Mouse (Mus musculus) embryonic facial prominence, embryonic 15.5 days (tissue): ENCODE results near the gene Bbip1. TPM values are rescaled to one million over a fixed set of nuclear protein-coding genes. Genes with fewer than 3 reads are reported as not detected.

Experiments used
- ATAC-seq: fragments of 200-750 bp; cut with Nextera tagmentation; 2 replicates; pipeline ENCODE4 v1.8.0; 2017; ENCODE audit warnings: low read depth, moderate TSS enrichment; ENCODE audit not compliant: insufficient number of reproducible peaks, low FRiP score, low TSS enrichment
- H3K27ac ChIP-seq: fragments of 300-500 bp; sonication (generic); replicated peaks from 2 replicates; pipeline ENCODE4 v1.5.1; 2015; ENCODE audit warnings: mild to moderate bottlenecking, inconsistent platforms
- H3K27me3 ChIP-seq: fragments of 300-500 bp; sonication (generic); 2 replicates; pipeline ENCODE4 v1.6.1; 2015; ENCODE audit warnings: inconsistent platforms
- H3K36me3 ChIP-seq: fragments of 300-500 bp; sonication (generic); 2 replicates; pipeline ENCODE4 v1.6.1; 2015; ENCODE audit warnings: mild to moderate bottlenecking, inconsistent platforms
- H3K4me1 ChIP-seq: fragments of 300-500 bp; sonication (generic); 2 replicates; pipeline ENCODE4 v1.6.1; 2015; ENCODE audit warnings: inconsistent platforms
- H3K4me2 ChIP-seq: fragments of 300-500 bp; sonication (generic); replicated peaks from 2 replicates; pipeline ENCODE4 v1.6.1; 2015; ENCODE audit warnings: mild to moderate bottlenecking, inconsistent platforms
- H3K4me3 ChIP-seq: fragments of 300-500 bp; sonication (generic); replicated peaks from 2 replicates; pipeline ENCODE4 v1.5.1; 2015; ENCODE audit warnings: mild to moderate bottlenecking, inconsistent platforms
- H3K9ac ChIP-seq: fragments of 300-500 bp; sonication (generic); 2 replicates; pipeline ENCODE4 v1.6.1; 2015; ENCODE audit warnings: inconsistent platforms
- H3K9me3 ChIP-seq: fragments of 300-500 bp; sonication (generic); replicated peaks from 2 replicates; pipeline ENCODE4 v1.6.1; 2016; ENCODE audit warnings: inconsistent platforms
- WGBS: fragments of 180-500 bp; shearing (Covaris S2); methylation state at CpG from one replicate; pipeline ENCODE4 v1.1.7; 2015; 5-methylcytosine and 5-hydroxymethylcytosine counted together
- polyA plus RNA-seq: library from polyadenylated mRNA; unstranded; fragments of >200 nt; fragmentation: Nextera tagmentation; extraction: Ambion mirVana; gene quantifications from 2 replicates; pipeline ENCODE4 v1.2.1, GENCODE M21; 2015

Gene Bbip1
- polyA plus RNA-seq, 1 experiment from 2014 or later: 67.3 TPM

GRCm38 (mm10) chr19:53898970-53899900 lies 45.2 kb downstream of the Bbip1 start:
- Histone ChIP-seq H3K9me3 (no peaks in the 10 kb centered on the region), H3K36me3 (no peaks in the 10 kb centered on the region), H3K9ac (no peak overlapping the region), H3K4me3 (no peak overlapping the region), H3K27ac (0 out of 2 replicates have a peak overlapping the region, but pooled peaks have one; percentile 24), H3K4me1 (peaks cover 52% of the 10 kb centered on the region), H3K4me2 (no peak overlapping the region), H3K27me3 (no peaks in the 10 kb centered on the region)
- no peak for ATAC-seq
- WGBS: 76% methylated on average over 25 of the region's 25 CpGs

GRCm38 (mm10) chr19:53898498-53898897 lies 45.9 kb downstream of the Bbip1 start:
- no peak for ATAC-seq
- no peaks in the 10 kb centered on the region for H3K27me3 ChIP-seq
- no peak overlapping the region for H3K4me3 ChIP-seq
- H3K4me2 ChIP-seq: no peak overlapping the region
- H3K36me3 ChIP-seq: no peaks in the 10 kb centered on the region
- peaks cover 59% of the 10 kb centered on the region for H3K4me1 ChIP-seq
- H3K9ac ChIP-seq: no peak overlapping the region
- no peaks in the 10 kb centered on the region for H3K9me3 ChIP-seq
- 71% methylated on average over 4 of the region's 4 CpGs for WGBS
- peak overlapping the region; percentile 81 for H3K27ac ChIP-seq

- no peaks in the 10 kb centered on the region for H3K36me3 ChIP-seq
- ATAC-seq: no peak
- H3K4me1 ChIP-seq: peaks cover 64% of the 10 kb centered on the region
- H3K4me2 ChIP-seq: no peak overlapping the region
- 52% methylated on average over 5 of the region's 5 CpGs for WGBS
- no peak overlapping the region for H3K9ac ChIP-seq
- H3K4me3 ChIP-seq: no peak overlapping the region
- H3K9me3 ChIP-seq: no peaks in the 10 kb centered on the region
- H3K27me3 ChIP-seq: no peaks in the 10 kb centered on the region
- peak overlapping the region; percentile 81 for H3K27ac ChIP-seq
Measured at GRCm38 (mm10) chr19:53898046-53898445, 46.4 kb downstream of the Bbip1 start.

- peaks cover 68% of the 10 kb centered on the region for H3K4me1 ChIP-seq
- H3K4me2 ChIP-seq: no peak overlapping the region
- no peaks in the 10 kb centered on the region for H3K9me3 ChIP-seq
- no peaks in the 10 kb centered on the region for H3K27me3 ChIP-seq
- H3K9ac ChIP-seq: no peak overlapping the region
- no peak overlapping the region for H3K4me3 ChIP-seq
- no peak for ATAC-seq
- H3K27ac ChIP-seq: peak overlapping the region; percentile 90
- H3K36me3 ChIP-seq: no peaks in the 10 kb centered on the region
- WGBS: 50% methylated on average over 12 of the region's 12 CpGs
Measured at GRCm38 (mm10) chr19:53894538-53895121, 49.8 kb downstream of the Bbip1 start.

- H3K4me3 ChIP-seq: no peak overlapping the region
- WGBS: 33% methylated on average over 3 of the region's 3 CpGs
- H3K4me2 ChIP-seq: no peak overlapping the region
- H3K9ac ChIP-seq: no peak overlapping the region
- peak overlapping the region; percentile 90 for H3K27ac ChIP-seq
- no peaks in the 10 kb centered on the region for H3K36me3 ChIP-seq
- H3K9me3 ChIP-seq: no peaks in the 10 kb centered on the region
- H3K27me3 ChIP-seq: no peaks in the 10 kb centered on the region
- peaks cover 62% of the 10 kb centered on the region for H3K4me1 ChIP-seq
- peak; percentile 32; the same call in 1 of the 2 replicates for ATAC-seq
Measured at GRCm38 (mm10) chr19:53893711-53894171, 50.7 kb downstream of the Bbip1 start.

- Histone ChIP-seq H3K4me2 (no peak overlapping the region), H3K4me1 (peaks cover 54% of the 10 kb centered on the region), H3K36me3 (no peaks in the 10 kb centered on the region), H3K9ac (no peak overlapping the region), H3K27ac (peak overlapping the region; percentile 90), H3K27me3 (no peaks in the 10 kb centered on the region), H3K9me3 (no peaks in the 10 kb centered on the region), H3K4me3 (no peak overlapping the region)
- peak; percentile 69; the same call in 1 of the 2 replicates for ATAC-seq
- WGBS: 31% methylated on average over 9 of the region's 9 CpGs
Measured at GRCm38 (mm10) chr19:53892838-53893359, 51.5 kb downstream of the Bbip1 start.

GRCm38 (mm10) chr19:53892061-53892460 lies 52.4 kb downstream of the Bbip1 start, which contains the start of gene Pdcd4:
TSS of gene Pdcd4 (plus strand) at chr19:53892231.
- no peak within 1 kb of the TSS for H3K4me3 ChIP-seq
- no peaks in the 10 kb centered on the region for H3K27me3 ChIP-seq
- H3K4me2 ChIP-seq: 0 out of 2 replicates have a peak within 1 kb of the TSS, but pooled peaks have one; percentile 6
- ATAC-seq: peak; percentile 55; the same call in 1 of the 2 replicates
- 33% methylated on average over 3 of the region's 3 CpGs for WGBS
- H3K27ac ChIP-seq: peak within 1 kb of the TSS; percentile 90
- H3K9ac ChIP-seq: no peak within 1 kb of the TSS
- no peaks in the 10 kb centered on the region for H3K36me3 ChIP-seq
- H3K9me3 ChIP-seq: no peaks in the 10 kb centered on the region
- peaks cover 53% of the 10 kb centered on the region for H3K4me1 ChIP-seq

- Histone ChIP-seq H3K4me3 (no peak overlapping the region), H3K9ac (no peak overlapping the region), H3K27ac (peak overlapping the region; percentile 90), H3K27me3 (no peaks in the 10 kb centered on the region), H3K4me2 (no peak overlapping the region), H3K9me3 (no peaks in the 10 kb centered on the region), H3K4me1 (peaks cover 53% of the 10 kb centered on the region), H3K36me3 (no peaks in the 10 kb centered on the region)
- ATAC-seq: no peak
- WGBS: 83% methylated on average over 2 of the region's 2 CpGs
Measured at GRCm38 (mm10) chr19:53891569-53891968, 52.9 kb downstream of the Bbip1 start.

GRCm38 (mm10) chr19:53890781-53891251 lies 53.6 kb downstream of the Bbip1 start:
- H3K4me2 ChIP-seq: no peak overlapping the region
- 0 out of 2 replicates have a peak overlapping the region, but pooled peaks have one; percentile 90 for H3K27ac ChIP-seq
- no peak overlapping the region for H3K9ac ChIP-seq
- ATAC-seq: no peak
- no peak overlapping the region for H3K4me3 ChIP-seq
- H3K27me3 ChIP-seq: no peaks in the 10 kb centered on the region
- peaks cover 53% of the 10 kb centered on the region for H3K4me1 ChIP-seq
- H3K36me3 ChIP-seq: no peaks in the 10 kb centered on the region
- 68% methylated on average over 5 of the region's 5 CpGs for WGBS
- no peaks in the 10 kb centered on the region for H3K9me3 ChIP-seq

- peaks cover 49% of the 10 kb centered on the region for H3K4me1 ChIP-seq
- H3K4me2 ChIP-seq: no peak overlapping the region
- no peaks in the 10 kb centered on the region for H3K9me3 ChIP-seq
- H3K4me3 ChIP-seq: no peak overlapping the region
- no peak overlapping the region for H3K27ac ChIP-seq
- H3K27me3 ChIP-seq: no peaks in the 10 kb centered on the region
- 62% methylated on average over 5 of the region's 5 CpGs for WGBS
- H3K9ac ChIP-seq: no peak overlapping the region
- ATAC-seq: no peak
- no peaks in the 10 kb centered on the region for H3K36me3 ChIP-seq
Measured at GRCm38 (mm10) chr19:53890274-53890673, 54.2 kb downstream of the Bbip1 start.

- ATAC-seq: no peak
- no peak overlapping the region for H3K4me3 ChIP-seq
- H3K9me3 ChIP-seq: no peaks in the 10 kb centered on the region
- H3K9ac ChIP-seq: no peak overlapping the region
- H3K4me1 ChIP-seq: peaks cover 43% of the 10 kb centered on the region
- H3K4me2 ChIP-seq: no peak overlapping the region
- WGBS: 63% methylated on average over 5 of the region's 5 CpGs
- no peaks in the 10 kb centered on the region for H3K36me3 ChIP-seq
- H3K27ac ChIP-seq: no peak overlapping the region
- no peaks in the 10 kb centered on the region for H3K27me3 ChIP-seq
Measured at GRCm38 (mm10) chr19:53889555-53889954, 54.9 kb downstream of the Bbip1 start.
